Mouse (Mus musculus) WW6 (cell line): Measurements from ENCODE around the gene Gfm1.
A peak's percentile ranks its signal among the peaks of the same experiment; 100 is the strongest.

Experiments
- DNase-seq: peaks from one replicate; pipeline ENCODE4 v3.0.0-alpha.2; 2013; ENCODE audit warnings: low read depth, low spot score

Gene Gfm1

DNA sequence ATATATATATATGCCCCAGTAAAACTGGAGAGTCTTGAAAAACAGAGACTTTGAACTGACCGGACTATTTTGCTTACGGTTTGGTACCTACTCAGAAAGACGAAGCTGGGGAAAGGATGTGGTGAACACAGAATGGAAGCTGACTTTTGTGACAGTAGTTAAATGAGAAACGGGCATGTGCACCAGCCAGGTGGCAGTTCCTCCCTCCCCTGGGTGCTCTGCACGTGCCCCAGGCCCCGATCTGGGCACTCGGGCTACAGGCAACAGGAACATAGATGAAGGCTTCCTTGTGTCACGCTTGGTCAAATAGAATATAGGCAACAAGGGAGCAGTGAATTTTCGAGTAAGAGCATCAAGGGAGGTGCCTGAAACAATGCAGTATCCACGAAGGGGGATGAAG lies 66.4 kb downstream of the Gfm1 start:
- DNase-seq = no peak

DNA sequence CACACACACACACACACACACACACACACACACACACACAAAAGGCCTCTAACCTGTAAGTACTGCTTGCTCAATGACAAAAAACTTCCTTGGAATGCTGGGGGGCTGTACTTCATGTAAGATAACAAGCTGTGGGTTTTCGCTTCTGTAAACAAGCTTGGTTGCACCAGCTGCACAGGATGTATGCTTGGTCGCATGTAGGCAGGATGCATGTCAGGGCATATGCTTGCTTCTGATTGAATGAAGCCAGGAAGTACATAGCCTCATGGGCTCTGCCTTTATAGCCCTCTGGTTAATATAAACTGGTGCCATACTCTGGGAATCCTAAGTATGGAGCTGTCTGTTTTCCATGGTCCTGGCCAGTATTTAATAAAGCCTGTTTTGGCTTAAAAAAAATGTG lies 68.1 kb downstream of the Gfm1 start:
- DNase-seq = no peak

DNA sequence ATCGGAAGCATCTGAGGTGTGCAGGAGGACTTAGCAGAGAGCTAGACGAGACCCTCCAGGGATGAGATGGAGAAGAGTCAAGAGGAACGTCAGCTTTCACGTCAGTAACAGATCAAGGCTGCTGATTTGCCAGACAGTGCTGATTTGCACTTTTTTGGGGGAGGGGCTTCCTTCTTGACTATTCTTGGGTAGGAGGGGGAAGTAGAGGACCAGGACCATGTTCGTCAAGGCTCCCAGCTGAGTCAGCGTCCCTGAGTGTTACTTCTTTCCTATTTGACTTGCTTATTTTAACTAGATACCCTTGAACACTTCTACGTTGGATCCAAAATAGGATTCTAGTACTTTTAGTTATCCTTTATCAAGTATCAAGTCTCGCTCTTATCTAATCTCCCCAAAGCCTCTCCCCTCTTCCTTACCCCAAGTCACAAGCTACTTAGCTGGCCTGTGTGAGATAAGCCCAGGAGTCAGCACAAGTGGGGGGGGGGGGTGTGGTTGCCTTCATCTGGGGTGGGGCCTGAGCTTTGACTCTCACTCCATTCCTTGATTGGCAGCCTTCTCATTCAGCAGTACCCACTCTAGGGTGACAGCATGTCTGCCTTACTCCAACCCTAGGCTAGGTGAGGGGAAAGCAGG lies 69.0 kb downstream of the Gfm1 start:
- DNase-seq = no peak

DNA sequence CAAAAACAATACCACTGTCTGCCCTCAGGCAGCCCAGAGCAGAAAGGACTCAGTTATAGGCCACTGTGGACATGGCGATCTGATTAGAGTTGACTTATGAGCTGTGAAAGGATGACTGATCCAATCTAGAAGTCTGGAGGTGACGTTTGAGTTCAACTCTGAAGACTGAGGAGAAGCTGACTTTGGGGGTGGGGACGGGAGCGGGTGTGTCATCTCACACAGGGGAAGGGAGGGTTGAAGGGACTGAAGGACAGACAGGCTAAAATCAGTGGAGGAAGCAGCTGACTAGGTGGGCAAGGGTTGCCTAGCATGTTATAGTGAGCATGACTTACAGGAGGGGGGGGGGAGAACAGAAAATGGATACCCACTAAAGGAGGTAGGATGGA lies 69.5 kb downstream of the Gfm1 start:
- DNase-seq = no peak

DNA sequence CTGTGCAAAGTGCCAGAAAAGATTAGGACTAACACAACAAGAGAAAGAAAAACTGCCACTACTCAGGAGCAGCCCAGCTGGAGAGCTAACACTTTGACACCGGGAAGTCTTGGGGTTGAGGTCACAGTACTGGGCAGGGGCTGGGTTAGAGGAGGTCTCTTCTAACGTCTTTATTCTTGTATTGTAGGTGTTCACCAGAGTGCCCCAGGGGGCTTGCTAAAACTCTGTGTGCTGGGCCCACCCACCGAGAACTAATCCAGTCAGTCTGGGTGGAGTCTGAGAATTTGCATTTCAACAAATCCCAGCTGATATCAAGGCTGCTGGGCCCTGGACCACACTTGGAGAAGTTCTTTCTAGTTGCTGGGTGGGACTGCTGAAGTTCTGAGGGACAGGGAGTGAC lies 74.0 kb downstream of the Gfm1 start:
- DNase-seq = peak; percentile 52

DNA sequence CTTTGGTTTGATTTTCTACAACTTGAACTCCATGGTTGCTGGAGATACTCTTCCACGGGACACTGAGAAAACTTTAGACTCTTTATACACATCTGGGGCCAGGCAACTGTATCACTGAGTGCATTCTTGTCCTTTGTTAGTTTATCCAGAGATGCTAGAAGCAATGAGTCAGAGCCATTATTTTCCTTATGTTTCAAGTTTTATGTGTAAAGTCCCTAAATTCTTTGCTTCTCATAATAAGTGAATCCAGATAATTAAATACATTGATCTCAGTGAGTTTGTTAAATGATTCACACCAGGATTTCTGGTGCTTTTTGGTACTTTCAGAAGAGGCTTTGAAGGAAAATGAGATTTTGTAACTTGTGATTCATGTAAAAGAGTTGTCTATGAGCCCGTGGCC lies 75.4 kb downstream of the Gfm1 start:
- DNase-seq = no peak

DNA sequence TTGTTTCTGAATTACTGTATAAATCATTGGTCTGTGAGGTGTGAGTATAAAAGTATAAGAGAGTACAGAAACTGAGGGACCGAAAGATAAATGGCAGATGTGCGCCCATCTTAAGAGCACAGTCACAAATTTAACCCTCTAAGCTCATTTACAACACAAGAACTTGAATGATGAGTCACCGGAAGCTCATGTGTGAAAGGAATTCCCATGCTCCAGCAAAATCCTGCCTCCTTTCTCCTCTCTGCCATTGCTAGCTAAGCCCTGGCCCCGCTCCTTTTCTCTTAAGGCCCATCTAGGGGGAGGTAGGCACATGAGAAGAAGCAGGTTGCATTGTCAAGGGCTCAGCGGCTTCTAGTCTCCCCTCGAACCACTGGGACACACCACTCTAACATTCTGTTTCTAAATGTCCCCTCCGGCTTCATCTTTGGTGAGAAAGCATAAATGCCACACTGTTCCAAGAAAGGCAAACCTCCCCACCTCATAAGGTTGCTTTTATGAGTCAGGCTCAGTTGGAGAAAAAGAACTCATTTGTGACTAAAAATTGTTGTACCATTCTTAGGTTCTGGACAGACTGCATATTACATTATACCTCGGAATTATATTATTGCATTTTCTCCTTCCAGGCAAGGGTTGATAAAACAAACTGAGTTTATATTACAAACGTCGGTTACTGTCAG lies 78.5 kb downstream of the Gfm1 start:
- DNase-seq = no peak

DNA sequence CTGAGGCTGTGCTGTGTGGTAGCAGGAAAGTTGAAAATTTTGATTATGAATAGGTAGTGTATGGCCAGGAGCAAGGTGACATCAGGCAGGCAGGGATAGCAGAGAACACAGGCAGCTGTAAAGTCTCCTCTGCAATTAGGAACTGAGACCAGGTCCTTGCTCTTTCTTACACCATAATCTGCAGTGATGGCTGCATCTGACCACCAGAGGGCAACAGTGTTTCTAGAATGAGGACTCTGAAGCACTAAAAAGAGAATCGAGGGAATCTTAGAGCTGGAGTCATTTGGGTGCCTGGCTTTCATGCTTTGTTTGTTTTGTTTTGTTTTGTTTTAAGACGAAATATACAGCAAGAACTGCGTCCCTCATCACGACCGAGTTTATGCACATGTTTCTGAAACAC lies 82.9 kb downstream of the Gfm1 start:
- DNase-seq = no peak

DNA sequence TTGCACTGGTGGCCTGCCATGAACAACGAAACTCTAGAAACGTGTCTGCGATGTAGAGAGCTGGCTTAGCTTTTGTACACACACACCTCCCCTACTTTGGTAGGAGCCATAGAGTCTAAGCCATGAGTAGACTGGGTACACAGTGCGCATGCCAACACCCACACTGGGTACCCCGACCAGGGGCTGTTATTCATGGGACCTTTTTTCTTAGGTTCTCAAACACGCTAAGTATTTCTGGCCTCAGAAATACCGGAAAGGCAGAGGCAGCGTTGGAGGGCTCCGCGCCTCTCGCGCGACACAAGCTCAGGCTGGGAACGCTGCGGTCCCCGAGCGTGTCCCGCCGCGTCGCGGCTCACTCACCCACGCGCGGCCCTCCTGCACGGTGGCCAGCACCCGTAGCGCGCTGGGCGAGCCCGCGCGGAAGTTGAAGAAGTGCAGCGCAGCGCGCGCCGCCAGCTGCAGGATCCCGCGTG lies 84.9 kb downstream of the Gfm1 start:
- DNase-seq = no peak

DNA sequence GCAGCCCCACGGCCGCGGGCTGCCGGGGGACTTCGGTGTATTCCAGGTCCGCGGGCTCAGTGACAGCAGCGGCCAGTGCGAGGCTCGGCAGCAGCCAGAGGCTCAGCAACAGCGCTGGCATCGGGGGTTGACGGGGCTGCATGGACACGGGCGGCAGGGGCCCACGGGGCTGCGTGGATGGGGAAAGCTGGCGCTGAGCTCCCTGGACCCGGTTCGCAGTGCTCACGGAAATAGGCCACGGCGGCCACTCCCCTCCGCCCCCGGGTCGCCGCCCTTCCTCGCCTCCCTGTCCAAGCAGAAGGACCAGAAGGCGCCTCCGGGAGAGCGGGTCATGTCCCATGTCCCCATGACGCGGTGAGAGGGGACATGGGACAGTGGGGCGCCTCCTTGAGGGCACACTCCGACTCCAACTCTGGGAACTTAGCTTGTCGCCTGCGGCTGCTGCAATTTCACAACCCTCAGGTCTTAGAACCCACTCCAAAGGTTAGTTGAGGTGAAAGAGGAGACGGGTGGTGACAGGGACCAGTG lies 85.4 kb downstream of the Gfm1 start, which contains the start of gene Rarres1:
Gene Rarres1 (minus strand): TSS at position 250 of the 528 bp plus-strand sequence.
- DNase-seq = no peak

DNA sequence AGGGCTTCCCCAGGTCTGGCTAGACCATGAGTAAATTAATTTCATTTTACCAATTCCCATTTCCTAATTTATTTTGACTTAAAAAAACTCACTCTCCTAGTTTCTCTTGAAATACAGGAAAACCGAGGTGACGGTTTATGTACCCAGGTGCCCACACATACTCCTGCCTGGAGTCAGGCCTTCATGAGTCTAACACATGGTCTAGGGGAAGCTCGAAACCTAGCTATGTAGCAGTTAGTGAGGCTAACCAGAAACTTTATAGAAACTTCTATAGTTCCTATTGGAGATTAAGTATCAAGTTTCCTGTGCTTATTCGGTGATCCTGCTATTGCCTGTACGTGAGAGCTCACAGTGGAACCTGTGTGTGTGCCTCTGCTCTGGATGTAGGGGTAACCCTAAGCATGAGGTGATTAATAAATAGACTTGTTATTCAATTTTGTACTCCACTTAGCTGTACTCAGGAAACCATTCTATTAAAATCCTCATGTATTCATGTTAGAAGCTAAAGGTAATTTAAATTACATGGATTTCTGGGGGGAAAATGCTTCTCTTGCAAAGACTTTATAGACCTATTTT lies 90.8 kb downstream of the Gfm1 start:
- DNase-seq = no peak

DNA sequence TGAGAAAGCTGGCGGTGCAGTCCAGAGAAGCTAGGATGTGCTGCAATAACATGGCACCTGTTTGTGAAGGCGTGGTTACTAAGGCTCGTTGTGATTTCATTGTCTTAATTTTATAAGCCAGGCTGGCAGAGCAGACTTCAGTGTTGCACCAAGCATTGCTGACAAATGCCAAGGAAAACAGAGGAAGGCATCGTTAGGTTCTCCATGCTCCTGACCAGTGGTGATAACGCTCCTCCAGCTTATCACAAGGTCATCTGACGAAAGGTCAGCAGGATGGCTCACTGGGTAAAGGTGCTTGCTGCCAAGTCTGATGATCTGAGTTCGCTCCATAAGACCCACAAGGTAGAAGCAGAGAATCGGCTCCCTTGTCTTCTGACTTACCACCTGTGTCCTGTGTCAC lies 92.8 kb downstream of the Gfm1 start:
- DNase-seq = no peak

DNA sequence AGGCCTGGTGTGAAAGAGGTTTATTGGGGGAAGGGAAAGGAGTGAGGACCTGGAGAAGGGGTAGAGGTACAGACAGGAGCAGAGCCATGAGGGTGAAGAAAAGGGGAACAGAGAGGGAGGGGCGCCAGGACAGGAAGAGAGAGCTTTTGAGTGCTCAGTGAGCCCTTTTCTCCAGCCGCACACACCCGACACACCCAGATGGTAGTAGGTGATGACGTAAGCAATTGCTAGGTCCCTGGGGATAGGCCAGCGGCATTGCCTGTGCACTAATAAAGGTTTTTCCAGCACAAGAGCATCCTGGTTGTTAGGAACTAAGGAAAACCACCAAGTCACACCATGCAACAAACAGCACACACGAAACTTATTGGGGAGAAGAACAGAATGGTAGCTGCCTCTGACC lies 94.9 kb downstream of the Gfm1 start:
- DNase-seq = no peak
